Mouse (Mus musculus) forebrain, embryonic 14.5 days (tissue): ENCODE results near the gene Akap13. TPM values are rescaled to one million over a fixed set of nuclear protein-coding genes. Genes with fewer than 3 reads are reported as not detected.
"Not testable (repeated sequence)": the region's sequence is repeated elsewhere in the genome, so short reads cannot be mapped to it uniquely, and the experiment has no call there.

Experiments used
- ATAC-seq: fragments of 200-750 bp; cut with Nextera tagmentation; 2 replicates; pipeline ENCODE4 v1.8.0; 2017; ENCODE audit warnings: mild to moderate bottlenecking, moderate library complexity
- DNase-seq: peaks from one replicate; pipeline ENCODE4 v3.0.0-alpha.2; 2015; ENCODE audit warnings: low spot score
- H3K27ac ChIP-seq: fragments of 300-500 bp; sonication (generic); 2 replicates; pipeline ENCODE4 v1.5.1; 2014; ENCODE audit warnings: low read depth, mild to moderate bottlenecking, control low read depth, low read length, moderate library complexity
- H3K27me3 ChIP-seq: fragments of 300-500 bp; sonication (generic); replicated peaks from 2 replicates; pipeline ENCODE4 v1.6.1; 2014; ENCODE audit warnings: low read length, control low read depth, mixed read lengths; ENCODE audit not compliant: control insufficient read depth, insufficient read depth
- H3K36me3 ChIP-seq: fragments of 300-500 bp; sonication (generic); 2 replicates; pipeline ENCODE4 v1.6.1; 2014; ENCODE audit warnings: low read length, control low read depth; ENCODE audit not compliant: control insufficient read depth, insufficient read depth
- H3K4me1 ChIP-seq: fragments of 300-500 bp; sonication (generic); 2 replicates; pipeline ENCODE4 v1.6.1; 2014; ENCODE audit warnings: antibody characterized with exemption, low read length, control low read depth; ENCODE audit not compliant: control insufficient read depth, insufficient read depth
- H3K4me2 ChIP-seq: fragments of 300-500 bp; sonication (generic); 2 replicates; pipeline ENCODE4 v1.6.1; 2014; ENCODE audit warnings: mild to moderate bottlenecking, control low read depth, low read length
- H3K4me3 ChIP-seq: fragments of 300-500 bp; sonication (generic); 2 replicates; pipeline ENCODE4 v1.5.1; 2014; ENCODE audit warnings: low read depth, low read length, control low read depth
- H3K9ac ChIP-seq: fragments of 300-500 bp; sonication (generic); 2 replicates; pipeline ENCODE4 v1.6.1; 2014; ENCODE audit warnings: mild to moderate bottlenecking, low read length, control low read depth, moderate library complexity
- H3K9me3 ChIP-seq: fragments of 300-500 bp; sonication (generic); replicated peaks from 2 replicates; pipeline ENCODE4 v1.6.1; 2016; ENCODE audit warnings: low read length, control low read depth, mixed read lengths; ENCODE audit not compliant: control insufficient read depth
- WGBS: fragments of 180-500 bp; shearing (Covaris S2); extraction: QIAGEN DNeasy Blood & Tissue Kit; methylation state at CpG from one replicate; pipeline ENCODE4 v1.1.7; 2014; 5-methylcytosine and 5-hydroxymethylcytosine counted together
- polyA plus RNA-seq: library from polyadenylated mRNA; unstranded; fragments of >200 nt; fragmentation: Nextera tagmentation; extraction: Ambion mirVana; gene quantifications from 2 replicates; pipeline ENCODE4 v1.2.1, GENCODE M21; 2014

Gene Akap13
- polyA plus RNA-seq, 1 experiment from 2014 or later = 9.8 TPM

GRCm38 (mm10) chr7:75731951-75732350 is 276.6 kb downstream of the Akap13 start:
- Histone ChIP-seq H3K27ac (no peak overlapping the region), H3K4me1 (no peaks in the 10 kb centered on the region), H3K36me3 (peaks cover 35% of the 10 kb centered on the region), H3K4me3 (no peak overlapping the region), H3K9me3 (no peaks in the 10 kb centered on the region), H3K27me3 (no peaks in the 10 kb centered on the region), H3K4me2 (no peak overlapping the region), H3K9ac (no peak overlapping the region)
- DNase-seq (no peak), ATAC-seq (no peak)
- WGBS = 99% methylated on average over 2 of the region's 2 CpGs

- Histone ChIP-seq H3K4me3 (no peak overlapping the region), H3K27me3 (no peaks in the 10 kb centered on the region), H3K9ac (no peak overlapping the region), H3K4me1 (no peaks in the 10 kb centered on the region), H3K36me3 (peaks cover 30% of the 10 kb centered on the region), H3K27ac (no peak overlapping the region), H3K4me2 (no peak overlapping the region), H3K9me3 (no peaks in the 10 kb centered on the region)
- no peak for DNase-seq
- ATAC-seq = no peak
- 93% methylated on average over 2 of the region's 2 CpGs for WGBS
Observed at GRCm38 (mm10) chr7:75733166-75733565, 277.8 kb downstream of the Akap13 start.

- H3K27ac ChIP-seq = no peak overlapping the region
- ATAC-seq (peak; percentile 90), DNase-seq (peak; percentile 83)
- no peak overlapping the region for H3K4me2 ChIP-seq
- H3K36me3 ChIP-seq = peaks cover 14% of the 10 kb centered on the region
- WGBS = 56% methylated on average over 10 of the region's 10 CpGs
- no peaks in the 10 kb centered on the region for H3K9me3 ChIP-seq
- no peak overlapping the region for H3K4me3 ChIP-seq
- no peaks in the 10 kb centered on the region for H3K27me3 ChIP-seq
- H3K4me1 ChIP-seq = no peaks in the 10 kb centered on the region
- no peak overlapping the region for H3K9ac ChIP-seq
Observed at GRCm38 (mm10) chr7:75739075-75739725, 283.9 kb downstream of the Akap13 start.

- Histone ChIP-seq H3K9me3 (no peaks in the 10 kb centered on the region), H3K4me2 (no peak overlapping the region), H3K9ac (no peak overlapping the region), H3K4me3 (no peak overlapping the region), H3K4me1 (no peaks in the 10 kb centered on the region), H3K36me3 (peaks cover 32% of the 10 kb centered on the region), H3K27me3 (no peaks in the 10 kb centered on the region), H3K27ac (no peak overlapping the region)
- no peak for ATAC-seq
- no peak for DNase-seq
- WGBS = 67% methylated on average over 2 of the region's 2 CpGs
Observed at GRCm38 (mm10) chr7:75744528-75744927, 289.2 kb downstream of the Akap13 start.

GRCm38 (mm10) chr7:75744978-75745638 is 289.8 kb downstream of the Akap13 start:
- 85% methylated on average over 7 of the region's 7 CpGs for WGBS
- Histone ChIP-seq H3K4me1 (no peaks in the 10 kb centered on the region), H3K27ac (no peak overlapping the region)

GRCm38 (mm10) chr7:75745969-75746368 is 290.6 kb downstream of the Akap13 start:
- peaks cover 45% of the 10 kb centered on the region for H3K36me3 ChIP-seq
- DNase-seq = peak; percentile 48
- H3K4me3 ChIP-seq, H3K4me1 ChIP-seq, H3K9me3 ChIP-seq, H3K27me3 ChIP-seq, ATAC-seq, H3K9ac ChIP-seq, H3K27ac ChIP-seq, H3K4me2 ChIP-seq: not testable (repeated sequence)
- 51% methylated on average over 3 of the region's 3 CpGs for WGBS

More at GRCm38 (mm10) chr7:75744978-75745638, 289.8 kb downstream of the Akap13 start:
- no peak for DNase-seq
- Histone ChIP-seq H3K9ac (no peak overlapping the region), H3K4me3 (no peak overlapping the region), H3K27me3 (no peaks in the 10 kb centered on the region), H3K9me3 (no peaks in the 10 kb centered on the region), H3K36me3 (peaks cover 37% of the 10 kb centered on the region), H3K4me2 (no peak overlapping the region)
- no peak for ATAC-seq

GRCm38 (mm10) chr7:75750581-75750980 is 295.2 kb downstream of the Akap13 start:
- no peak for DNase-seq
- Histone ChIP-seq H3K27ac (no peak overlapping the region), H3K9me3 (no peaks in the 10 kb centered on the region), H3K4me2 (no peak overlapping the region), H3K36me3 (peaks cover 35% of the 10 kb centered on the region), H3K4me3 (no peak overlapping the region), H3K27me3 (no peaks in the 10 kb centered on the region), H3K4me1 (peaks cover 7% of the 10 kb centered on the region), H3K9ac (no peak overlapping the region)
- WGBS = 91% methylated on average over 9 of the region's 9 CpGs
- ATAC-seq = no peak

GRCm38 (mm10) chr7:75751161-75751803 is 295.9 kb downstream of the Akap13 start:
- Histone ChIP-seq H3K36me3 (peaks cover 35% of the 10 kb centered on the region), H3K4me1 (peaks cover 9% of the 10 kb centered on the region), H3K27ac (no peak overlapping the region), H3K9ac (no peak overlapping the region), H3K9me3 (no peaks in the 10 kb centered on the region), H3K4me3 (no peak overlapping the region), H3K27me3 (no peaks in the 10 kb centered on the region), H3K4me2 (no peak overlapping the region)
- WGBS = 91% methylated on average over 14 of the region's 14 CpGs
- ATAC-seq (no peak), DNase-seq (no peak)
